Mouse (Mus musculus) lung, embryonic 16.5 days (tissue): ENCODE results near the gene 2300003K06Rik. TPM values are rescaled to one million over a fixed set of nuclear protein-coding genes. Genes with fewer than 3 reads are reported as not detected.
"Not testable (repeated sequence)": the region's sequence is repeated elsewhere in the genome, so short reads cannot be mapped to it uniquely, and the experiment has no call there.

Source experiments
- ATAC-seq: fragments of 200-750 bp; cut with Nextera tagmentation; 2 replicates; pipeline ENCODE4 v1.8.0; 2017; ENCODE audit warnings: low read depth, mild to moderate bottlenecking, moderate library complexity
- H3K27ac ChIP-seq: fragments of 300-500 bp; sonication (generic); 2 replicates; pipeline ENCODE4 v1.5.1; 2014; ENCODE audit warnings: mild to moderate bottlenecking, control low read depth, low read length
- H3K27me3 ChIP-seq: fragments of 300-500 bp; sonication (generic); 2 replicates; pipeline ENCODE4 v1.6.1; 2014; ENCODE audit warnings: low read depth, low read length, mixed read lengths; ENCODE audit not compliant: control insufficient read depth, insufficient read depth
- H3K36me3 ChIP-seq: fragments of 300-500 bp; sonication (generic); 2 replicates; pipeline ENCODE4 v1.6.1; 2014; ENCODE audit warnings: low read length; ENCODE audit not compliant: control insufficient read depth, insufficient read depth
- H3K4me1 ChIP-seq: fragments of 300-500 bp; sonication (generic); replicated peaks from 2 replicates; pipeline ENCODE4 v1.6.1; 2014; ENCODE audit warnings: low read length, mixed read lengths; ENCODE audit not compliant: control insufficient read depth, insufficient read depth
- H3K4me2 ChIP-seq: fragments of 300-500 bp; sonication (generic); 2 replicates; pipeline ENCODE4 v1.6.1; 2014; ENCODE audit warnings: low read depth, low read length, control low read depth
- H3K4me3 ChIP-seq: fragments of 300-500 bp; sonication (generic); 2 replicates; pipeline ENCODE4 v1.5.1; 2014; ENCODE audit warnings: mild to moderate bottlenecking, low read length, control low read depth
- H3K9ac ChIP-seq: fragments of 300-500 bp; sonication (generic); 2 replicates; pipeline ENCODE4 v1.6.1; 2014; ENCODE audit warnings: low read length, control low read depth
- H3K9me3 ChIP-seq: fragments of 300-500 bp; sonication (generic); 2 replicates; pipeline ENCODE4 v1.6.1; 2016; ENCODE audit warnings: low read length; ENCODE audit not compliant: control insufficient read depth
- WGBS: fragments of 180-500 bp; shearing (Covaris S2); extraction: QIAGEN DNeasy Blood & Tissue Kit; methylation state at CpG from one replicate; pipeline ENCODE4 v1.1.7; 2014; 5-methylcytosine and 5-hydroxymethylcytosine counted together
- polyA plus RNA-seq: library from polyadenylated mRNA; unstranded; fragments of >200 nt; fragmentation: Nextera tagmentation; extraction: Ambion mirVana; gene quantifications from 2 replicates; pipeline ENCODE4 v1.2.1, GENCODE M21; 2015

Gene 2300003K06Rik
- not detected in 2 replicates for polyA plus RNA-seq

GRCm38 (mm10) chr11:99837966-99838365 lies at the start of gene 2300003K06Rik:
TSS of gene 2300003K06Rik (minus strand) at chr11:99838066.
- Histone ChIP-seq H3K4me2 (no peak within 1 kb of the TSS), H3K36me3 (no peaks in the 10 kb centered on the region), H3K9me3 (no peaks in the 10 kb centered on the region), H3K4me1 (no peaks in the 10 kb centered on the region), H3K27ac (no peak within 1 kb of the TSS), H3K9ac (no peak within 1 kb of the TSS), H3K4me3 (no peak within 1 kb of the TSS), H3K27me3 (no peaks in the 10 kb centered on the region)
- ATAC-seq, result no peak
- 72% methylated on average over 1 of the region's 1 CpGs for WGBS

GRCm38 (mm10) chr11:99878887-99879286 lies 41.0 kb upstream of the 2300003K06Rik start, which contains the start of gene Gm11567:
TSS of gene Gm11567 (plus strand) at chr11:99879187.
- H3K9me3 ChIP-seq, result not testable (repeated sequence)
- WGBS, result 46% methylated on average over 1 of the region's 1 CpGs

GRCm38 (mm10) chr11:99873089-99873488 lies 35.2 kb upstream of the 2300003K06Rik start, which contains the start of gene Krtap9-1:
TSS of gene Krtap9-1 (plus strand) at chr11:99873389.
- not testable (repeated sequence) for H3K27me3 ChIP-seq

More at GRCm38 (mm10) chr11:99878887-99879286, 41.0 kb upstream of the 2300003K06Rik start, which contains the start of gene Gm11567:
- H3K27me3 ChIP-seq, H3K27ac ChIP-seq, H3K4me3 ChIP-seq, H3K9ac ChIP-seq, H3K4me2 ChIP-seq, ATAC-seq, H3K4me1 ChIP-seq, H3K36me3 ChIP-seq: not testable (repeated sequence)

GRCm38 (mm10) chr11:99864176-99864575 lies 26.3 kb upstream of the 2300003K06Rik start, which contains the start of gene Gm11559:
TSS of gene Gm11559 (plus strand) at chr11:99864476.
- H3K4me2 ChIP-seq, H3K4me1 ChIP-seq, H3K9ac ChIP-seq, H3K4me3 ChIP-seq, ATAC-seq, H3K36me3 ChIP-seq, H3K27me3 ChIP-seq, H3K9me3 ChIP-seq, H3K27ac ChIP-seq: not testable (repeated sequence)
- WGBS, result 59% methylated on average over 1 of the region's 1 CpGs

More at GRCm38 (mm10) chr11:99873089-99873488, 35.2 kb upstream of the 2300003K06Rik start, which contains the start of gene Krtap9-1:
- not testable (repeated sequence) for H3K9ac ChIP-seq, H3K4me2 ChIP-seq, H3K27ac ChIP-seq, H3K4me3 ChIP-seq, H3K4me1 ChIP-seq, H3K9me3 ChIP-seq, H3K36me3 ChIP-seq, ATAC-seq
- WGBS, result 55% methylated on average over 1 of the region's 1 CpGs

- H3K27me3 ChIP-seq, result no peaks in the 10 kb centered on the region
- H3K9ac ChIP-seq, result no peak overlapping the region
- H3K27ac ChIP-seq, result no peak overlapping the region
- H3K4me2 ChIP-seq, result no peak overlapping the region
- no peaks in the 10 kb centered on the region for H3K36me3 ChIP-seq
- no peak overlapping the region for H3K4me3 ChIP-seq
- no peak for ATAC-seq
- H3K4me1 ChIP-seq, result no peaks in the 10 kb centered on the region
- no peaks in the 10 kb centered on the region for H3K9me3 ChIP-seq
- 69% methylated on average over 2 of the region's 2 CpGs for WGBS
Observed at GRCm38 (mm10) chr11:99858761-99859160, 20.9 kb upstream of the 2300003K06Rik start.

DNA sequence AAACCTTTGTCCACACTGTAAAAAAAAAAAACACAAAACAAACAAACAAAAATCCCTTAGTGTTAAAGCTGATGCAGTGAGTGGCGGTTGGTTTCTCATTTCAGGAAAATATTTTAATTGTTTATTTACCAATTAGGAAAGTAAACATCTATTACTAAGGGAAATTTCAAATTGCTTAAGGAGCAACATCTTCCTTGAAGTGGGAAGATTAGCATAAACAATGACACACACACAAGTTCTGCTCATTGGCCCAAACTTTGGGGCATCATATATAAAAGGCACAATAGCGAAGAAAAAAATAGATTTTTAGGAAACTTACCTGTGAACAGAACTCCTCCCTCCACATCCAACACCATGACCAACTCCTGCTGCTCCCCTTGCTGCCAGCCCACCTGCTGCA lies 19.8 kb upstream of the 2300003K06Rik start, which contains the start of gene Gm11568:
Gene Gm11568 (plus strand): TSS at position 301 of the 400 bp plus-strand sequence.
- Histone ChIP-seq H3K9me3 (no peaks in the 10 kb centered on the region), H3K27me3 (no peaks in the 10 kb centered on the region), H3K27ac (no peak within 1 kb of the TSS), H3K36me3 (no peaks in the 10 kb centered on the region), H3K9ac (no peak within 1 kb of the TSS), H3K4me1 (no peaks in the 10 kb centered on the region), H3K4me3 (no peak within 1 kb of the TSS), H3K4me2 (no peak within 1 kb of the TSS)
- no peak for ATAC-seq
- 77% methylated on average over 2 of the region's 2 CpGs for WGBS

GRCm38 (mm10) chr11:99854121-99854520 lies 16.3 kb upstream of the 2300003K06Rik start:
- Histone ChIP-seq H3K9me3 (no peaks in the 10 kb centered on the region), H3K9ac (no peak overlapping the region), H3K27me3 (no peaks in the 10 kb centered on the region), H3K4me3 (no peak overlapping the region), H3K4me1 (no peaks in the 10 kb centered on the region), H3K4me2 (no peak overlapping the region), H3K36me3 (no peaks in the 10 kb centered on the region), H3K27ac (no peak overlapping the region)
- 53% methylated on average over 3 of the region's 3 CpGs for WGBS
- ATAC-seq, result no peak

DNA sequence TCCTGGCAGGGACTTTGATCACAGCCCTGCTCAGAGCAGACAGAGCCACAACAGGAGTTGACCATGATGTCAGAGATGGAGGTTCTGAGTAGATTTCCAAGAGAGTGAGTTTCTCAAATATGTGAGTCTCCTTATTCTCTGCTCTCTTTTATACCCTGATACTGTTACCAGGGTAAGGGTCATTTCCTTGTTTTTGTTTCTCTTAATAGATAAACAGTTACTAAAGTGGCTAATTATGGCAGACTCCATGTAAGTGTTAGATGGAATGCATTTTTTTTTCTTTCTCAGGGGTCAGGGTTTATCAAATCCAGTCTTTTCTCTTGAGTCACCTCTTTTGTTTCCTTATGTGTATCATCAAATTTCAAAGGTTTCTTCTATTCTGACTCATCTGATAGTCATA lies 13.6 kb upstream of the 2300003K06Rik start, which contains the start of gene Krtap4-16:
Gene Krtap4-16 (minus strand): TSS at position 101 of the 400 bp plus-strand sequence.
- H3K4me1 ChIP-seq, result no peaks in the 10 kb centered on the region
- no peaks in the 10 kb centered on the region for H3K27me3 ChIP-seq
- no peak for ATAC-seq
- no peak within 1 kb of the TSS for H3K9ac ChIP-seq
- no peak within 1 kb of the TSS for H3K27ac ChIP-seq
- no peak within 1 kb of the TSS for H3K4me2 ChIP-seq
- no peaks in the 10 kb centered on the region for H3K9me3 ChIP-seq
- no peaks in the 10 kb centered on the region for H3K36me3 ChIP-seq
- H3K4me3 ChIP-seq, result no peak within 1 kb of the TSS

DNA sequence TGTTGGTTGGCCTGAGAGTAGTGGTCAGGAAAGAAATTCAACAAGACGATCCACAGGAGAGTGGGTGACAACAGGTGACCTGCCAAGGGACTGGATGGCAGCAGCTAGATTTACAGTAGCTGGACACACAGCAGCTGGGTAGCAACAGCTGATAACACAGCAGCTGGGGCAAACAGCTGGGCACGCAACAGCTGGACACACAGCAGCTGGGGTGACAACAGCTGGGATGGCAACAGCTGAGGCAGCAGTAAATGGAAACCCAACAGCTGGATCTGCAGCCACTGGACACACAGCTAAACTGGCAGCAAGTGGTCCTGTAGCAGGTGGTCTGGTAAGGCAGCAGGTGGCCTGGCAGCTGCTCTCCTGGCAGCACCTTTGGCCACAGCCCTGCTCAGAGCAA lies 8.9 kb upstream of the 2300003K06Rik start:
- H3K4me1 ChIP-seq, result no peaks in the 10 kb centered on the region
- H3K36me3 ChIP-seq, result no peaks in the 10 kb centered on the region
- 87% methylated on average over 2 of the region's 2 CpGs for WGBS
- no peak for ATAC-seq
- H3K4me3 ChIP-seq, result no peak overlapping the region
- no peak overlapping the region for H3K27ac ChIP-seq
- H3K27me3 ChIP-seq, result no peaks in the 10 kb centered on the region
- H3K4me2 ChIP-seq, result no peak overlapping the region
- no peaks in the 10 kb centered on the region for H3K9me3 ChIP-seq
- H3K9ac ChIP-seq, result no peak overlapping the region
